Mouse (Mus musculus): ENCODE data around the gene 1600014C23Rik.

GRCm38 (mm10) chr17:45770441-45770840, 36.8 kb upstream of the 1600014C23Rik start:
- TF ChIP-seq CTCF (IDR thresholded peaks at IDR 0.05; ENCODE audit: control insufficient read depth, insufficient read depth, low read length) (no peak), POLR2A (IDR thresholded peaks at IDR 0.05; ENCODE audit: borderline replicate concordance, control insufficient read depth, low read depth, low read length) (no peak)

Measured in bone marrow, adult 2 months (tissue).